Mouse (Mus musculus): ENCODE measurements around the gene Gm17304.

The Gm17304 gene

DNA sequence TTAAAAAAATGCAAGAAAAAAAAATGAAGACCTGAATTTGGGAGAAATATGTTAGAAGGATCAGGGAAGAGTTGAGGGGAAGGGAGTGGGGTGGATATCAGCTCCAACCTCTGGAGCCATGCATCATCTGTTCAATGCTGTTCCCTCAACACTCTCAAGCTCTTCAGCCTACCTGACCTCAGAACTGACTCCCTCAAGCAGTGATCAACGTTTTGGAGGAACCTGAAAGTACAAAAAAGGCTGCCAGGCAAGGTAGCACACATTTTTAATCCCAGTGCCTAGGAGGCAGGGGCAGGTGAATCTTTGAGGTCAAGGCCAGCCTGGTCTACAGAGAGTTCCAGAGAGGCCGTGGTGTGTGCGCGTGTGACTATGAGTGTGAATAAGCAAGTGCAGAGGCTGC lies at the start of gene Gm17304:
Gene Gm17304 (plus strand): TSS at position 301 of the 400 bp plus-strand sequence.
- ChIA-PET POLR2A (interaction anchor here in 2 of 4 experiments (1.0 to 1.4 kb wide), 2 partner anchors 8 to 18 kb away, joined by 3 read pairs; no protein-coding TSS in a partner anchor), CTCF (interaction anchor here in 1 of 4 experiments (0.6 kb wide), 1 partner anchor 956 kb away, joined by 4 read pairs; no protein-coding TSS in a partner anchor)

DNA sequence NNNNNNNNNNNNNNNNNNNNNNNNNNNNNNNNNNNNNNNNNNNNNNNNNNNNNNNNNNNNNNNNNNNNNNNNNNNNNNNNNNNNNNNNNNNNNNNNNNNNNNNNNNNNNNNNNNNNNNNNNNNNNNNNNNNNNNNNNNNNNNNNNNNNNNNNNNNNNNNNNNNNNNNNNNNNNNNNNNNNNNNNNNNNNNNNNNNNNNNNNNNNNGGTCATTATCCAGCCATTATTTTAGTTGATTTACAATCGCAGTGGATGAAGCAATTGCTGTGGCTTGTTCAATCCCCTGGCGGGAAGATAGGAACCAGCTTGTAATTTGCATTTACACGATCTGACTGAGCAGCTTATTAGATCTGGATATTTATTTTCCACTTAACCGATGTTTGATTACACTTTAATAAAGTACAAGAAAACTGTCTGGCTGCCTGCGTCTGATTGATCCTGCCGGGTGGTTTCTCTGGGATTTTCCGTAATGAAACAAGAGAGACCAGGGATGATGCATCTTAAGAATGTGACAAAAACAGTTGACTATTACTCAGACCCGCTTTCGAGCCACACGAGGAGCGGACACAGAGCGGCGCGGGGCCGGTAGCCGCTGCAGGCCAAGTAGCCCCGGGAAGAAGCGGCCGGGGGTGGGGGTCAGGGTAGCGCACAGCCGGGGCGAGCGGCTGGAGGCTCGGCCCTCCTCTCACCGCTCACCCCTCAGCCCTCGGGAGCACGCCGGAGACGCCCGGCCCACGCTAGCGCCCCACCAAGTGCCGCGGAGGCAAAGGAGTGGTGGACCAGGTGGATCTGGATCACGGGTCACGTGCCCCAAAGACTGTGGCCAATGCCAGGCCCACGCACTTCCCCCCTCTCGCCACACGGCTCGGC lies 48.0 kb upstream of the Gm17304 start:
- ChIA-PET POLR2A (interaction anchor here in 1 of 4 experiments (1.3 kb wide), 1 partner anchor 14 kb away, joined by 3 read pairs; no protein-coding TSS in a partner anchor), CTCF (no interaction called here)

DNA sequence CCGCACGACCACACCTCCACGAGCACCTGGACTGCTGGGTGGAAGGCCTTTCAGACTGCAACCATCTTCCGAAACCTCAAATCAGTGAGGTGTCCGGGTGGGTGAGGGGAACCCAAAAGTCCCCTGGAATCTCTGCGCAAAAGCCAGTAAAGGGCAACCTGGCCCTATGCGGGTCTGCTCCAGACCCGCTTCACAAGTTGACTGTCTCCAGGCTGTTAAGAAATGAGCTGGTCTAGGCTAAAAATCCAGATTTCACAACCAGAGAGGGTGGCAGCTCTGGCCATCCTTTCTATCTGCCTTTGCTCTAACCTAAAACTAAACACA lies 47.4 kb upstream of the Gm17304 start:
- ChIA-PET CTCF (no interaction called here), POLR2A (interaction anchor here in 3 of 4 experiments (0.9 to 1.2 kb wide), 3 partner anchors 13 kb away, joined by 3 to 4 read pairs (median 4); no protein-coding TSS in a partner anchor)

DNA sequence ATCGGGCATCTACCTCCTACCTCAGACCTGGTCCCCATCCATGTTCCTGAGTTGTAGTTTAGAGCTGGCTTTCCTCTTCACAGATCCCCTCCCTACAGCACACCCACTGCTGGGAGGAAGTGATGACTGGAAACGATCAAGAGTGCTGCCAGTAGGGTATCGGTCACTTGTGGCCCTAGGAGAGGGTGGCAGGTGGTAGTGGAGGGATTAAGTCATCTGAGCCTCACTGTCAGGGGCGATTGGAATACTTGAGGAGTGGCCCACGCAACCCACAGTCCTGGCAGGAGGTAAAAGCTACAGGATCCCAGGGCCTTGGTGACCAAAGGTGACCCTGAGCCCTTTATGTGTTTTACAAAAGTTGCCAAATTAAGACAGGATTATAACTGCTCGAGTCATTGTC lies 42.9 kb upstream of the Gm17304 start:
- CTCF ChIA-PET, result interaction anchor here in 1 of 4 experiments (0.8 kb wide), 1 partner anchor 9 kb away, joined by 3 read pairs; no protein-coding TSS in a partner anchor
- POLR2A ChIA-PET, result no interaction called here

DNA sequence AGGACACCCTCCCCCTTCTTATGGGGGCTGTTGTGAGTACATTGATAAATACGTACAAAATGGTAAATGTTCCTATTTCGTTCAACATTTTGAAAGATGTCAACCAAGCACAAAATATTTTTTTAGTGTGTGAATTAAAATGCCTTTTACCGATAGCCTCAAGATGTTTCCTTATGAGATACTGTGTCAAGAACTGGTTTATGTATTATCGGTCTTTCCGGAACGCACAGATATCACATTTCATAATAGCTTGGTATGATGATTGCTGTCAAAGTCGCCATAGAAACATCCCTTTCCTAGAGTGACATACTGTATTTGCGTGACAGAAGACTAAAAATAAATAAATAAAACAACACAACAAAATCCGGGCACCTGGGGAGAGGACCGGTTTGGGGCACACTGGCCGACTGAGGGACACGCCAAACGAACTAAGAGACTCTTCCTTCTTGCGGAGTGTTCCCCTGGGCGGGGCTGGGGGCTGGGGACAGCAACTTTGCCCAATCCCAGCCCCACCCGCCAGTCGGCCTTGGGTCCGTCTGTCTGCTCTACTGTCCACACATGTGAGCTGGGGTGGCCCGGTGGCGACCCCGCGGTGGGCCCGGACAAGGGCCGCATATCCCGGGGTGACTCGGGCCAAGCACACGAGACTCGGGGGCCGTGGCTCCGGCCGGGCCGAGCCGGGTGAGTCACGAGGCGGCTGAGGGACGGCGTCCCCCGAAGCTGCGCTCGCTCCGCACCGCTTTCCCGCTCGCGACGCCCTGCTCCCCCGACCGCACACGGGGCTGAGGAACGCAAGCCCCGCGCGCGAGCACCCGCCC lies 34.9 kb upstream of the Gm17304 start:
- ChIA-PET CTCF (interaction anchor here (0.6 to 1.9 kb wide), 11 partner anchors 11 to 209 kb away, joined by 3 to 11 read pairs (median 4); no protein-coding TSS in a partner anchor), POLR2A (interaction anchor here (0.7 to 1.9 kb wide), 20 partner anchors 10 to 786 kb away, joined by 3 to 12 read pairs (median 3); no protein-coding TSS in a partner anchor)

DNA sequence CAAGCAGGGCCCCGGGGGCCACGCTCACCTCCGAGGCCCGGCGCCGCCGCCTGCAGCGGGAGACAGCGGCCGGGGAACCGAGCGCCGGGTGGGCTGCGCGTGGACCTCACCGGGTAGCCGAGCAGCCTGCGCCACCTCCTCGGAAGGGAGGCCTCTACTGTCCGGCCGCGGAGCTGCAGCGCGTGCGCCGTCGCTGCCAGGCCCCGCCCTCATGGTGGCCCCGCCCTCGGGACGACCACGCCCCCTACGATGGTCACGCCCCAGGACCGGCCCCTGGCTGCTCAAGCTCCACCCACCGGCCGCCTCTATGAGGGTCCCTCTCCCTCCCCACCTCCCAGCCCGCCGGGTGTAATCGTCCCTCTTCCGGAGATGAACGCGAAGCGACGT lies 34.3 kb upstream of the Gm17304 start:
- POLR2A ChIA-PET, result interaction anchor here (0.6 to 1.9 kb wide), 26 partner anchors 9 to 785 kb away, joined by 3 to 12 read pairs (median 3); no protein-coding TSS in a partner anchor
- CTCF ChIA-PET, result interaction anchor here (0.5 to 1.9 kb wide), 15 partner anchors 8 to 1298 kb away, joined by 3 to 11 read pairs (median 4); no protein-coding TSS in a partner anchor

DNA sequence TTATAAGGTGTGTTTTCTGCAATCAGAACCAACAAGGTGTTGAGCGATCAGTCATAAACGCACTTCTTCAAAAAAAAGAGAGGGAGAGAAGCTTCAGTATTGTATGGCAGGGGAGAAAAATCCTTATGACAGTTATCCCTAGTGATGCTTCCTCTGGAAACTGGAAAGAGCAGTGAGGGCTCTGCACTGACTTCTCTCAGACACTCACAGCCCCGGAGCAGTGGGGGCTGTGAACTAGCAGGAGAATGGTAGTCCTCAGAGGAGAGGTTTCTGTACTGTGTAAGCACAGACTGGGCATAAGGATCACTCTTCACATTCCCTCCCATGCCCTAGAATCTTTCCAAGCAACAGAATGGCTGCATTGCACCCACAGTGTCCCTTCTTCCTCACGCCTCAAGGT lies 33.8 kb upstream of the Gm17304 start:
- ChIA-PET POLR2A (interaction anchor here (0.6 to 1.9 kb wide), 24 partner anchors 9 to 1744 kb away, joined by 3 to 12 read pairs (median 3); no protein-coding TSS in a partner anchor), CTCF (interaction anchor here (0.5 to 1.9 kb wide), 13 partner anchors 9 to 1298 kb away, joined by 3 to 11 read pairs (median 4); no protein-coding TSS in a partner anchor)

DNA sequence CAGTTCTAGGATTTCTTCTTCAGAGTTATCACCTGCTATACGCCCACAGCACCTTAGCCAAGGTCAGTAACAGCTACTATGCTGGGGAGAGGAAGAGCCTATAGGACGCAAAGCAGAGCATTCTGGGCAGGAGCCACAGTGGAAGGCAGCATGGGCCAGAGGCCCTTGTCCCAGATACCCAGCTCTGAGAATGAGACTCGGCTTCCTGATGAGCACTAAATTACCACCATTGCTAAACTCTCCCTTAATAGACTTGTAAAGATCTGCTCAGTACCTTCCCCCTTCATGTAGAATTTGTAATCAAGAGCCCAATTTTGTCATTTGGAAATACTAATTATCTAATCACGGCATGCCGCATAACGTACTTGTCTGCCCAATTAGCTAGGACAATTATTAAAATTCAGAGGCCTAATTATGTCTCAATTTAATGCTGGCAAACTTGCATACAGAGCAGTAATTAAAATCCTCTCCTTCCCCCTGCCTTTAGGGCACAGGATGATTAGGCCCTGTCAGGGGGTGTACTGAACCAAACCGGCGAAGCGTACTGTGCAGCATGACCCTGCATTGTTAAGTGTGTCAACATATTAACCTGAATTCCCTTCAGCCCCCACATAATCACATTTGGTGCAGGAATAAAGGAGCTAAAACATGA lies 31.5 kb upstream of the Gm17304 start:
- CTCF ChIA-PET, result interaction anchor here in 3 of 4 experiments (0.6 to 1.2 kb wide), 3 partner anchors 9 to 193 kb away, joined by 3 read pairs; no protein-coding TSS in a partner anchor
- POLR2A ChIA-PET, result interaction anchor here in 1 of 4 experiments (1.1 kb wide), 1 partner anchor 116 kb away, joined by 3 read pairs; no protein-coding TSS in a partner anchor

DNA sequence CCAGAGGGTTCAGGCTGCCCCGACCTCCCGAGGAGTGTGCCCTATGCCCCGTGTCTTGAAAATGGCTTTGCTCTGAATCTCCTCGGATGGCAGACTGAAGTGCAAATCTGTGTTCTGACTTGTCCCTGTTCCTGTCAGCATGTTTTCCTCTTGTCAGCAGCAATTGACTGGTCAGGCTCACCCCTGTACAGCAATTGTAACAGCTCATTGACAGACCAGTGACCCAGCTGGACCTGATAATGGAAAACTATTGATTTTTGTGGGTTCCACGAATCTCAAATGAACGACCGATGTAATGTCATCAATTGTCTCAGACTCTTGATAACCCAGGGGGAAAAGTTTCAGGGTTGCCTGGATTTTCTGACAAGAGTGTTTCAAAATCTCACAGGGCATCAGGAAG lies 28.0 kb upstream of the Gm17304 start:
- ChIA-PET CTCF (no interaction called here), POLR2A (no interaction called here)

DNA sequence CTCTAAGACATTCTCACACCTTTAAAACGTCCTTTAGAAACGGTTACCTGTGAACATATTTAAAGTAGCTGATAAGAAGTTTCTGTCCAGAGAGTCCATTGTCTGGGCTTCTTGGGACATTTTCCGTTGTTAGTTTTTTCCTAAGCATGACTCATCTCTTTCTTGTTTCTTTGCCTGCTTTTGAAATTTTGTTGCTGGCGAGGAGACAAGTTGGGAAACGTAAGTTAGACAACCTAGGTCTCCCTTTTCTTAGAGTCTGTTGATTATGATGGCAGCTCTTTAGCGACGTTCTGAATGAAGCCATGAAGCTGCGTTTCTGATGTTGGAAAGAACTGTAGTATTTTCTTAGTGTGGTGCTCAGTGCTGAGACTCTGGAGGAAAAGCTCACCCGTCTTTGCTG lies 19.9 kb upstream of the Gm17304 start:
- CTCF ChIA-PET, result no interaction called here
- POLR2A ChIA-PET, result interaction anchor here in 2 of 4 experiments (1.1 to 1.6 kb wide), 4 partner anchors 13 to 16 kb away, joined by 5 to 12 read pairs (median 6); no protein-coding TSS in a partner anchor

DNA sequence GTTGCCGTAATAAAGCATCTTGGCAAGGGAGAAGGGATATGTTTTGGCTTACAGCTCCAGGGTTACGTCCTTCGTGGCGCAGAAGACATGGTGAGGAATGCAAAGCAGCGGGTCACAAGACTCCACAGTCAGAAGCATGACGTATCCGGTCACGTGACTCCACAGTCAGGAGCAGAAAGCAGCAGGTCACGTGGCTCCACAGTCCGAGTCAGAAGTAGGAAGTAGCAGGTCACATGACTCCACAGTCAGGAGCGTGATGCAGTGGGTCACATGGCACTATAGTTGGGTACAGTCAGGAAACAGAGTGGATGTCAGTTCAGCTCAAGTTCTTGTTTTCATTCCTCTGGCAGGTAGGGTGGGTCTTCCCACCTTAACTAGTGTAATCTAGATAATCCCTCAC lies 19.2 kb upstream of the Gm17304 start:
- CTCF ChIA-PET, result interaction anchor here in 1 of 4 experiments (0.6 kb wide), 1 partner anchor 1337 kb away, joined by 3 read pairs; no protein-coding TSS in a partner anchor

DNA sequence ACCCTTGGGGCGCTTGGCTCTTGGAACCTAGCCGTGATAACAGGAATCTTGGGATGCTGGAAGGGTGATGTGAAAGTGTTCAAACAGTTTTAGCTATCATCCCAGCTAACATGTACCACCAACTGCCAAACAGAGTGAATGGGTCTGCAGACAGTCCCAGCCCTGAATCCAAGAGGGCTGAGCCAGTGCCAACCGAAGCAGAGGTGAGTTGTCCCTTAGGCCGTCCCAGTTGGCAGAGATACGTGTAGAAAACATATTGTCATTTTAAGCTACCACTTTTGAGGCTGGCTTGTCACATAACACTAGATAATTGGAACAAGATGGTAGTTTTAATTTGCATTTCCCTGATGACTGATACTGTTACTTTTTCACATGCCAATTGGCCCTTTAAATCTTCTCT lies 18.2 kb upstream of the Gm17304 start:
- CTCF ChIA-PET, result no interaction called here
- POLR2A ChIA-PET, result interaction anchor here in 2 of 4 experiments (0.8 to 1.1 kb wide), 3 partner anchors 16 to 103 kb away, joined by 3 read pairs; partner anchors contain the start of gene Gm17304 (in 1 of the 2)

More for the DNA sequence above, 19.2 kb upstream of the Gm17304 start:
- POLR2A ChIA-PET, result interaction anchor here in 3 of 4 experiments (1.0 to 1.6 kb wide), 6 partner anchors 13 to 167 kb away, joined by 3 to 12 read pairs (median 5); no protein-coding TSS in a partner anchor

DNA sequence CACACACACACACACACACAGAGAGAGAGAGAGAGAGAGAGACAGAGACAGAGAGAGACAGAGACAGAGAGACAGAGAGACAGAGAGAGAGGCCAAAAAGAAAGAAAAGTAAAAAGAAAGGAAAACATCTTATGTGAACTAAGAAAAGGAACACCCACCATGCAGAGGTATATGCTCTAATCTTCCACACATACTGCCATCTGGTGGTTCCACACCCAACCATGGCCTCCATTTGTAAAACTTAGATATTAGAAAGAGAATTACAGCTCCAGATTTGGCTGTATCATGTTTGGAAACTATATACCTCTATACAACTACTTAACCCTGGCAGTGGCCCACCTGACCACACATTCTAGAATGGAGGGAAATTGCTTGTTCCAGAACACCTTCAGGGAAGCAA lies 14.5 kb upstream of the Gm17304 start:
- ChIA-PET CTCF (interaction anchor here in 2 of 4 experiments (0.7 to 1.2 kb wide), 2 partner anchors 53 to 124 kb away, joined by 3 to 6 read pairs; no protein-coding TSS in a partner anchor), POLR2A (interaction anchor here in 1 of 4 experiments (0.6 to 1.0 kb wide), 2 partner anchors 20 to 53 kb away, joined by 4 to 5 read pairs; no protein-coding TSS in a partner anchor)

DNA sequence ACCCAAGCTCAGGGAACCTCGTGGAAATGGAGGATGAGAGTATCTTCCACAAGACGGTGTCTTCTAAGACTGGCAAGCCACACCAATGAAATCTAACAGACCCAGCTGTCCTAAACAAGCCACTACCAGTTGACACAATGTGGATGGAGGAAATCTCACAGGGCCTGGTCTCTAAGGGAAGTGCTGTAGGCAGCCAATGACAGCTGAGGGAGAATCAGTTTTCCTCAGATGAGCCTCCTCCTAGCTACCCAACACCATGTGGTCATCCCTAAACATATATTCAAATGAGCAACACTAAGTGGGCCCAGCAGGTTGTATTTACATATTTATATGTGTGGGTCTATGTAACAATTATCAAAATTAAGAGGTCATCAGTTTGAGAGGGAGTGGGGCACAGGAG lies 11.4 kb upstream of the Gm17304 start:
- POLR2A ChIA-PET, result no interaction called here
- CTCF ChIA-PET, result no interaction called here

DNA sequence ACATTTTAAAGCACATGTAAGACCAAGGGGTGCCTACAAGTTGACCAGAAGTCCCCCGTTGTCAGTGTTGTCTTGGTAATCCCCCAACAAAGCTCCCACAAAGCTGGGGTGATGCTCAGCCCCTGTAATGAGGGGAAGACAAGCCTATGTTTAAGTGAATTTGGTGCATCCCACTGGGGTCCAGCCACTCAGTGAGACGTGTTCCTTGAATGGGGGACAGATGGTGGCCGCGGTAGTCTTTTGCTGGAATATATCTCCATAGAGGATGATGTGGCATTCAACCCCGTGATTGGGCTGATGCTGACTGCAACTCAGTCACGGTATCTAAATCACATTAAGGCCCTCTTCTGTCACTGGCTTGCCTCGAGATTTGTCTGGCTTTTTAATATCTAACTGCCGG lies 9.4 kb upstream of the Gm17304 start:
- CTCF ChIA-PET, result interaction anchor here in 1 of 4 experiments (0.7 kb wide), 1 partner anchor 131 kb away, joined by 5 read pairs; no protein-coding TSS in a partner anchor
- POLR2A ChIA-PET, result interaction anchor here in 1 of 4 experiments (0.6 kb wide), 1 partner anchor 1705 kb away, joined by 3 read pairs; no protein-coding TSS in a partner anchor

DNA sequence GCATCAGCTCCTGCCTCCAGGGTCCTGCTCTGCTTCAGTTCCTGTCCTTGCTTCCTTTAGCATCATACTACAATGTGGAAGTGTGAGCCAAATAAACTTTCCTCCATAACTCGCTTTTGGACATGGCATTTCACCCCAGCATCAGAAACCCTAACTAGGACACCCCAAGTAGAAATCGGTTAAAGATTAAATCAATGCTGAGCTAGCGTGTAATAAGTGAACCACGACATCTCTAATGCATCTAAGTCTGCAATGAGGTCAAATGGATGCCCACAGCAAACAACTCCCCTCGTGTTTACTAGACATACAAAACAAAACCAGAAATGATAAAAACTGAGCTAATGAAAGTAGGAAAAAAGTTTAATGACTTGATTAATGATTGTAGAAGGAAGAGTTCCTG lies 4.5 kb upstream of the Gm17304 start:
- CTCF ChIA-PET, result interaction anchor here in 2 of 4 experiments (0.7 to 1.2 kb wide), 2 partner anchors 30 to 141 kb away, joined by 3 read pairs; no protein-coding TSS in a partner anchor
- POLR2A ChIA-PET, result interaction anchor here in 1 of 4 experiments (1.4 kb wide), 2 partner anchors 10 to 15 kb away, joined by 5 to 9 read pairs; no protein-coding TSS in a partner anchor

DNA sequence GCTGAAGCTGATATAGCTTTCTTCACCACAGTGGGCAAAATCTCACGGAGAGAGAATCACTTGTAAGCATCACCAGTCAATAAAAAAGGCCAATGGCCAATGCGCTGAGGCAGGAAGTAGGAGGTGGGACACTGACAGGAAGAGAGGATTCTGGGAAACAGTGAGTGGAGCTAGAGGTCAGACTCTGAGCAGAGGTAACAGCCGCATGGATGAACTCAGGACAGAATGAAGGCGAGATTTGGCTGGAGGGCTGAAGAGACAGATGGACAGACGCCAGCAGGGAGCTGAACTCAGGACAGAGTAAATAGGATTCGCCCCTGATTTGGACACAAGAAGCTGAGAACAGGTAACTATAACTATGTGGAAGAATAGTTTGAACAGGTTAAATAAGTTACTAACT lies 3.8 kb upstream of the Gm17304 start:
- CTCF ChIA-PET, result interaction anchor here in 3 of 4 experiments (0.6 to 1.2 kb wide), 3 partner anchors 30 to 242 kb away, joined by 3 read pairs; no protein-coding TSS in a partner anchor
- POLR2A ChIA-PET, result interaction anchor here in 2 of 4 experiments (0.6 to 1.4 kb wide), 3 partner anchors 9 to 308 kb away, joined by 3 to 9 read pairs (median 5); no protein-coding TSS in a partner anchor

DNA sequence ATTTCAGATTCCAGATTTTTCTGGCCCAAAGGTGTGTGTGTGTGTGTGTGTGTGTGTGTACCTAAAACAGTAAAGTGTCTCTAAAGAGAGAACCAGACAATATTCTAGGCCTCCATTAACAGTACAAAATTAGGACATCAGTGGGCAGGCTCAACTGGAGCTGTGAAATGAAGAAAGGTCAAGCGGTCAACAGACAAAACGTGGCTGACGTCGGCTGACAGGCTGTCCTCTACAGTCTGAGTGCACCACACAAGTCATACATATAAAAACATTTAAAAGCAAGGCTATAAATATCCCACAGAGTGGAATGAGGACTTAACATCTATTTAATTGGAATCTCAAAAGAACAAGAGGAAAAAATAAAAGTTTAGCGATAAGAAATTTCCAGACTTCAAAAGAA lies 1.8 kb upstream of the Gm17304 start:
- ChIA-PET POLR2A (interaction anchor here in 1 of 4 experiments (0.7 kb wide), 1 partner anchor 636 kb away, joined by 3 read pairs; no protein-coding TSS in a partner anchor), CTCF (no interaction called here)
